Mouse (Mus musculus): ENCODE results near the gene Sec16b.

GRCm38 (mm10) chr1:157500657-157501056, 5.9 kb upstream of the Sec16b start:
- no peak for TF ChIP-seq CTCF (conservative IDR thresholded peaks at IDR 0.05; ENCODE audit: low read length)
- TF ChIP-seq POU5F1 (IDR thresholded peaks at IDR 0.05; ENCODE audit: borderline replicate concordance, low read length): no peak

Data from E14TG2a.4 (cell line).